Mouse (Mus musculus): ENCODE results near the gene Trim71.

Trim71 gene

DNA sequence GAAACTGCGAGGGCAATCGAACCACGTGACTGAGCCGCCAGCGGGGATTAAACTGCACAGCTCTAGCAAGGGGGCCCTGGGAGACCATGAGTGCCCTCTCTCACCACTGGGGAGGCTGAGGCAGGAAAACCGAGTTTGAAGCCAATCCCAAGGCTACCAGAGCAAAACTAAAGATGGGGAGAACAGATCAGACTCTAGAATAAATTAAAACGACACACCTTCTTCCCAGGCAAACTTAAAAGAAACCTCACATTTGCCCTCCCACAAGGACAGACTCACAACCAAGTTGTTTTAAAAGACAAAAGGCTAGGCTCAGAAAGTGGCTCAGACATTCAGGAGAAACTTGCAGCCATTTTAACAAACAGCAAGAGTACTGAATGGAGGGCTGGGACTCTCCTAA is 7.1 kb downstream of the Trim71 start:
- no peak for DNase-seq (ENCODE audit: low spot score in 2 of 2)

DNA sequence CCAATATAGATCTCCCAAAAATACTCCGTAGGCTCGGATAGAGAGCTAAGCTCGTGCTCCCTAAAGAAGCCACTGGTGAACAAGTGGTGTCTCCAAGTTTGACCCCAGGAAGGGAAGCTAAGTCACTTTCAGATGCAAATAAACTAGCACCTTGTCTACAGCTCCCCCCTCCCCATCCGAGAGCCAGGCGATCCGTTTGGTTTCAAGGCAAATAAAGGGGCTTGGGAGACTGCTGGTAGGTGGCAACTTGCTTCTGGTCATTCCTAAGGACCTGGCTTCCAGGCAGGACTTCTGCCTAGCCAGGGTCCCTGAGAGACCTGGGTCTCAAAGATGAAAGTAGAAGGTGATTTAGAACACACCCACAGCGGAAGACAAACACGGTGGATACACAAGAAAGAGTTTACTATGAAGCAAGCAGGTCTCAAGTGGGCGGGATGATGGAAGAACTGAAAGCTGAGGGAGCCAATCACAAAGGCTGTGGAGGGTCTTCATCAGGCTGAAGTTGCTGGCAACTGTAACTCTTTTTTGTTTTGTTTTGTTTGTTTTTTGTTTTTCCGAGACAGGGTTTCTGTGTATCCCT is 7.8 kb downstream of the Trim71 start:
- DNase-seq (ENCODE audit: low spot score in 2 of 2): no peak

DNA sequence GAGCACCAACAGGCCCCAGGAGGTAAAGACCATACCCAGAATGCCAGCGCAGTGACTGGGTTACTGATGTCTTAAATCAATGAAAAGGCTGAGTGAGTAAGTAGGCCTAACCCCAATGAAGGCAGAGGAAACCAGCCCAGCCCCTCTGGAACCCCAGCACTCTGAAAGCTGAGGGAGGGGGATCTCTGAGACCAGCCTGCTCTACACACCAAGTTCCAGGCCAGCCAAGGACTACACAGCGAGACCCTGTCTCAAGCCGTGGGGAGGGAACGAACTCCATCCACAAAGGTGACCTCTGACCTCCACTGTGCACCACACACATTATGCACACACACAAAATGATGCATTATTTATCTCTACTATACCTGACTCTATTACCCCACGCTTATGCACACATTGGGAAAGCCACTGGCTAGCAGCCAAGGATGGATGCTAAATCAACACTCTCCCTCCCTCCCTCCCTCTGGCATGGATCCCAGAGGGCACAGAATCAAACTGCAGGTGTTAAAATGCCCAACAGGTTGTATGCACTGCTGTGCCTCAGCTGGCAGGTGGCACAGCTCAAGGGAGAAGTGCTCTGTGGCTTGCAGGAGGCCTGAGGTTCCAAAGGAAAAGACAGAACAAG is 9.7 kb downstream of the Trim71 start:
- no peak for DNase-seq (ENCODE audit: low spot score in 2 of 2)

DNA sequence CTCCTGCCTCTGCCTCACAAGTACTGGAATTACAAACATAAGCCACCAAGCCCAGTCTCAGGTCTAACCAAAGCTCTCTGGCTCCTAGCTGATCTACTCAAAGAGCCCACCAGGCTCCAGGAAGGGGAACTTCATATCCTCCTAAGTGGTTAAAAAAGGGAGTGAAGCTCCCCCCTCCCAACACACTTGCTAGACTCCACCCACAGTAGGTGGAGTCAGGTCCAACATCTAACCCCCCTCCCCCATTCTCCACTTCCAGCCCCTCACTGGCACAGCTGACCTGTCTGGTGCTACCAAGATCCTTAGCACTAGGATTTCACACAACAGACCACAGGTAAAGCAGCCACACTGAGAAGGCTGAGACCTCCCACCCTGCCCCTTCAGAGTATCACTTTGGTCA is 10.3 kb downstream of the Trim71 start:
- DNase-seq (ENCODE audit: low spot score in 2 of 2): no peak

DNA sequence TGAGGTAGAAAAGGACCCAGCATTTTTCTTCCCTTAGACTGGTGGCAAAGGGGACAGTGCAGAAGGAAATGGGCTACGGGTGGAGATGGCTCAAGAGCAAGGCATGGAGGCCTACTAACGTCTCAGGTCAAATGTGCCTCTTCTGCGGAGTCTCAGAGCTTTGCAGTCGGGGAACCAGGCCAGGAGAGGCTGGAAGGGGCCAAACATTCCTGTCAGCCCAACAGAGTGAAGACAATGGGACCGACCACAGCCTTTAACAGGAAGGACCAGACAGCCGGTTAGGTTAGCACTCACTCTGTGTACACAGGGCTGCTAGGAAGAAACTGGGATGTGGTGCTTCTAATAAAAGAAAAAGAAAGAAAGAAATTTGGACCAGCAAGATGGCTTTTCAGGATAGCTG is 14.1 kb downstream of the Trim71 start:
- DNase-seq (ENCODE audit: low spot score in 2 of 2): no peak

DNA sequence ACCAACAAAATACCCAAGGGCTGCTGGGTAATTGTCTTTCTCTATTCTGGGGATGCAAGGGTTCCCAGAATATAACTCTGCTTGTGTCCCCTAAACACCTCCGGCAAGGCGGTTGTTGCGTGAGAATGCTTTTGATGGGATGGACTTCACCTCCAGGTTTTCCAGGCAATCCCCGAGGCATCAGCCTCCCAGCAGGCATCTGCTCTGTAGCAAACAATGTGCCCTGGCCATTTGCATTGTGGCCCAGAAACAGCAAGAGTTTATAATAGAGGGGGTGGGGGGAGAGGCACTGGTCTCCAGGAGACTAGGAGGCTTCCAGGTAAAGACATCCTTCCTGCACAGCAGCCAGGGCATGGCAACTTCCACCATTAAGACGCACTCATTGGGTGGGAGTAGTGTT is 15.1 kb downstream of the Trim71 start:
- DNase-seq (ENCODE audit: low spot score in 2 of 2): no peak

DNA sequence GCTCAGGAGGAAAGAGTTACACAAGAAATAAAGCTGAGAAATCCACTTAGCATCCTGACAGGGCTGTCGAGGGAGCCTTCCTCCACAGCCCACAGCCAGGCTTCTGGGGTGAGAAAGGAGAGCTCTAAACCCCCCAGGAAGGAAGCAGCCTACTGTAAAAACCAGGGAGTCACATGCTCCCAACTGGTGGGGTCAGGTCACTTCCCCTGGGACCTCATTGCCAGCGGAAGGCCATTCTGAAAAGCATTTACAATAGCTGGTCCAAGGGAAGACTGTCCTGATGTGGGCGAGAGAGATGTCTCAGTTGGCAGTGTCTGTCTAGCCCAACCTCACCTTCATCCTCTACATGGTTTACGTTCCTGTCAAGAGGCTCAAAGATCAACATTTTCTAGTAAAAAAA is 15.7 kb downstream of the Trim71 start:
- no peak for DNase-seq (ENCODE audit: low spot score in 2 of 2)

DNA sequence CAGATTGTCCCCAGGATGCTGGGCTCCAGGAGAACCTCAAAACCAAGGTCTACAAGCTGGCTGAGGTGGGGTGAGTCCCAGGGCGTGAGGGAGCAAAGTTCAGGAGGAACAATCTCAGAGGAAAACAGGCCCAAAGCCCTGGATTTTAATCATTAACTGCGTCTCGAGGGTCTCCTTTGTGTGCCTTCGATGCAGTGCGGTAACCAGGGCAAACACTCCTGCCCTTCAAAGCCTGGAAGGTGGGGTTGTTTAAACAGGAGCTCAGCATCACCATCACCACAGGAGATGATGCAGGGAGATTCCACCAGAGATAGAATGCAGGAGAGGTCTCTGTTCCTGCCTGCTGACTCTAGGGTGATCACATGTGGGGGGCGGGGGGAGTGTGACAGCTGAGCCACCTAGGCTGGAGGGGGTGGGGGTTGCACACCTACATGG is 16.5 kb downstream of the Trim71 start:
- no peak for DNase-seq (ENCODE audit: low spot score in 2 of 2)

DNA sequence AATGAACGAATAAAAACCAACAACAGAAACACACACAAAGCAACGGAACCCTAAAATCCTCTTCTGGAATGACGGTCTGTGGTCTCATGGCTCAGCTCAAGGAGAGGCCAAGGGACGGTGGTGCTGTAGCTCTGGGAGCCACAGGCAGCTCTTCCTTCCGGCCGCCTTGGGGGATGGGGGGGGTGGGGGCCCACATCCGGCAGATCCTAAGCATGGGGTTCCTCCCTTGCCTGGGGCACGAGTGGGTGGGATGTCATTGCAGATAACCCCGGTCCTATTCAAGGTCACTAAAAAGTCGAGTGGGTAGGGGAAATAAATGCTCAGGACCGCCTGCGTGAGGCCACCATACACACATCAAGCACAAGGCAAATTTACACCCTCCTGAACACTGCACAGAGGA is 17.4 kb downstream of the Trim71 start:
- peak; percentile 27 to 50 for DNase-seq (ENCODE audit: low spot score in 2 of 2)

DNA sequence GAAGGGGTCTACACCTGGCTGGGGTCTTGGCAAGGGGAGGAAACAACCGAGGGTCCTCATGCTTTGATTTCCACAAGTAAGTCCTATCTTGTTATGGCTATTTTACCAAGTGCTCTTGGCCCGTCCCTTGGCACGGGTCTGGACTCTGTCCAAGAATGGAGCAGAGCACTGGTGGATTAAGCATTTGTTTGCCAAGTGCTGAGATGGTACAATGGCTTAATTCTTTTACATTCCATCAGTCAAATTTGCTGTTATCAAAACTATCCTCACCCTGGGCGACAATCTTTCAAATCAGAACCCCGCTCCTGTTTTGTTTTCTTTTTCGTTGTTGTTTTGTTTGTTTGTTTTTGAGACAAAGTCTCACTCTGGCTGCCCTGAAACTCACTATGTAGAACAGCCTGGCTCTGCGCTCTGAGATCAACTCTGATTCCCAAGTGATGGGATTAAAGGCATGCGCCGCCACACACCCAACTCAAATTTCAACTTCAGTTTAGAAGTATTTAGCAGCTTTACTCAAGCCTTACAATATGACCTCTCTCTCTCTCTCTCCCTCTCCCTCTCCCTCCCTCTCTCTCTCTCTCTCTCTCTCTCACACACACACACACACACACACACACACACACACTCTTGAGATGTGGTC is 19.3 kb downstream of the Trim71 start:
- DNase-seq (ENCODE audit: low spot score in 2 of 2): no peak

DNA sequence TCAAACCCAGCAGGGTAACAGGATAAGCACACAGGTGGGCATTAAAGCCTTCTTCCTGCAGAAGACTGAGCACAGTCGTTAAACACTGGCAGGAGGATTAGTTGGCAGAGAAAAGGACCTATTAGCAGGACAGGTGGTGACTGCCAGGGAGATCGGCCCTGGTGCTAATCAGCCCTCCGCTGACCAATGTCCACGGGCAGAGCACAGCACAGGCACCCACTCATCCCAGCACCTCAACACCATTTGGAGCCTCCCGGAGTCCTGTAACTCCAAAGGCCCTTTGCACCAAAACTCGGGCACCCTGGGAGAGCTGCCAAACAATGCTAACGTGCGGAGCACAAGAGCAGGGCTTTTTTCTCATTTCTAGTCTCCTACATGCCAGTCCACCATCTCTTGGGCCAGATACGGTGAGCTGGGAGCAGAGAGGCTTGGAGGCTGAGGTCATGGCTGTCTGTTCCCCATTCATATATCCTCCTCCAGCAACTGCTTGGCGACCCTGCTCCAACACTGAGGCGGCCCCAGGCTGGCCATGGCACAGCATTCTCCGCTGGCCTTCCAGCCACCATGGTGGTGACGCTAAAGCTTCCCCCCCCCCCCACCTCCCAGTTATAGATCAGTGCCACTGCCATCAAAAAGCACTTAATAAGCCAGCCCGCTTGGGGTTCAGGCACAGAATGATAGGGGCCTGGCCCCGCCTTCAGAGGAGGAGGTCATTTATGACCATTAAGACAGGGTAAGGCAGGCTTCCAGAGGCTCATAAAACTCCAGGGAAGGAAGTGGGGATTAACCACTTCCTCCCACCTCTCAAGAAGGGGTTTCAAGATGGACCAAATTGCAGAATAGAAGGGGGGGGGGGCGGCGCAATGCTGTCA is 20.1 kb downstream of the Trim71 start:
- no peak for DNase-seq (ENCODE audit: low spot score in 2 of 2)

DNA sequence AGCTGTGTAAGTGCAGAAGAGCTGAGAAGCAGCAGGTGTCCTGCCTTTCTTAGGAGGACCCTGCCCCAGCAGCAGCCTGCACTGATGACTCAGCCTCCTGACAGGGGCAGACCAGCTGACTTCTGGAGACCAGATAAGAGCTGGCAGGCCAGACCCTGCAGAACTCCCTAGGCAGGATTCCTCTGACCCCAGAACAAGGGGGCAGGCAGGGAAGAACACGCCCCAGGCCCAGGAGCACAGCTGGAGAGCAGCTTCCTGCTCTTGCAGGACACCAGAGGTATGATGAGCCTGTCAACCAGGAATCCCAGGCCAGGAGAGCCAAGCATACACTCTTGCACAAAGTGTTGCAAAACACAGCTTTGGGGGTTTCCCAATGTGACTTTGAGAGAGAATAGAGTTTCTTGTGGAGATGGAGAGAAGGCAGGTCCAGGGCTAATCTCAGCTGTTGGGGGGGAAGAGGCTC is 22.9 kb downstream of the Trim71 start:
- DNase-seq (ENCODE audit: low spot score in 2 of 2): no peak

DNA sequence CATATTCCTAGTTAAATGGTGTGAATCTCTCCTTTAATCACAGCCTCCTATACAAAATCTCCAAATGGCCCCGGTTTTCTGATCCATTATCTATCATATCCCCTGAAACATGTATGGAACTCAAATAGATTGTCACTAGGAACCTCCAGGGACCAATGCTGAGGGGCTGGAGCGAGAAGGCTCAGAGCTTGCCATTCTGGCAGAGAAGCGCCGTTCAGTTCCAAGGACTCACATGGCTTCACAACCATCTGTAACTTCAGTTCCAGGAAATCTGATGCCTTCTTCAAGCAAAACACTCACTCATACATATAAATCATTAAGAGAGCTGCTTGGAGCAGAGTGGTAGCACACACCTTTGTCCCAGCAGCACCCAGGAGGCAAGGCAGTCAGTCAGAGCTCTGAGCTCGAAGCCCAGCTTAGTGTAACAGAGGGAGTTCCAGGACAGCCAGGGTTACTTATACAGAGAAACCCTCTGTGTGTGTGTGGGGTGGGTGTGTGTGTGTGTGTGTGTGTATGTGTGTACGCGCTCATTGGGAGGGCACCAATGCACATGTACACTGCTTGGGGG is 25.1 kb downstream of the Trim71 start:
- no peak for DNase-seq (ENCODE audit: low spot score in 2 of 2)

DNA sequence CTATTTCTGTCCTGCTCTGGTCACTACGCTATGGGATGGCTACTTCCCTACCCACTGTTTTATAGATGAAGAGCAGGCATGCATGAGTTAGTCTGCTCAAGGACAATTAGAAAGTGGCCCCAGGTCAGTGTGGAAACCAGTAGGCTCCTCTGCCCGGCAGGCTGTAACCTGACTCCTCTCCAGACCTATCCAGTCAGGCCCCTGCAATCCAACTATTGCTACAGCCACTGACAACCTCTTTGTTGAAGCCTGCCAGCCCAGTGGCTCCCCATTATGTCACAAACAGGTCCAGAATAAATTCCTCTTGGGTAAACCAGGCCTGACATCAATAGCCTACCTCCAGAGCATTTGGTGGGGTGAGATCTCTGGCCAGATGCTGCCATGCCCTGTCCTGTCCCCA is 27.5 kb downstream of the Trim71 start:
- no peak for DNase-seq (ENCODE audit: low spot score in 2 of 2)

DNA sequence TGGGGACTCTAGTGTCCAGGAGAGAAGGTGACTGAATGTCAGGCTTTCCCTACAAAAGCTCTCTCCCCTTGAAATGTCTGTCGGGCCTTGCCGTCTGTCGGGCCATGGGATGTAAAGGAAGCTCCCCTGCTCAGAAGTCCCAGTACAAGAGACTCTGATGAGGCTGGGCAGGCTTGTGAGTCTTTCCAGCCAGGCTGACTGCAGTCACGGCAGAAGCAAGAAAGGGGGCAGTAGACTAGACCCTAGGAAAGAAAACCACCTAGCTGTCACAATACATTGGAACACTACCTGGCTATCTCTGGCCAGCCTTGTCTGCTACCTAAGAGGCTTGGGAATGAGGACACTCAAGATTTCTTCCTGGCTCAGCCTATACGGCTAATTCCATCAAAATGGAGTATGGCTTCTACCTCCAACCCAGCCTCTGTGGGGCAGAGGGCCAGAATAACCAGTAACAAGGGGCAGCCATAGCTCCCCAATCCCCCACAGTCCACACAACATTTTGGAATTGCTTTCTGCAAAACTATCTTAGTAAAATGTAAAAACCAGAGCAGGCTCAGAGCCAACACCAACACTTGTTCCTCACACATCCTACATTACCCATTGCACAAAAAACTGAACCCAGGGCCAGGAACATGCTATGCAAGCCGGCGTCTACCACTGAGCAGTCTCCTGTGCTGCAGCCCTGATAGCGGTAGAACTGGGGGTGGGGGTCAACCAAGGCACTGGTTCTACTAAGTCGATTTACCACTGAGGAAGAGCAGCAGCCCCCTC is 29.2 kb downstream of the Trim71 start:
- no peak for DNase-seq (ENCODE audit: low spot score in 2 of 2)

DNA sequence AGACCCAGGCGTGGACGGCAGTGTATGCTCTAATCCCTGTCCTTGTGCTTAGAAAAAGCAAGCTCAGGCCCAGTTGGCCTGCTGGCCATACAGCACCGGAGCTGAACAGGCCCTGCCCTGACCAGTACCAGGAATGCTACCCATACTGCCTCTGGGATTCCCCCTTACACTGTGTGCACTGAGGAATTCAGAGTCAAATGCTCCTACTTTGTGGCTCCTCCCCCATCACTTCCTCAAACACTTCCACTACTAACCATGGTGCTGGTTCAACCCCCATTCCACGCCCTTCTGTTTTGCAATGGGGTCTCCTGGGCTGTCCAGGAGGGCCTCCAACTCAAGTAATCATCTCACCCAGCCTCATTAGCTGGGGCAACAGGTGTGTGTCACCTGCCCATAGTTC is 30.3 kb downstream of the Trim71 start:
- DNase-seq (ENCODE audit: low spot score in 2 of 2): no peak

DNA sequence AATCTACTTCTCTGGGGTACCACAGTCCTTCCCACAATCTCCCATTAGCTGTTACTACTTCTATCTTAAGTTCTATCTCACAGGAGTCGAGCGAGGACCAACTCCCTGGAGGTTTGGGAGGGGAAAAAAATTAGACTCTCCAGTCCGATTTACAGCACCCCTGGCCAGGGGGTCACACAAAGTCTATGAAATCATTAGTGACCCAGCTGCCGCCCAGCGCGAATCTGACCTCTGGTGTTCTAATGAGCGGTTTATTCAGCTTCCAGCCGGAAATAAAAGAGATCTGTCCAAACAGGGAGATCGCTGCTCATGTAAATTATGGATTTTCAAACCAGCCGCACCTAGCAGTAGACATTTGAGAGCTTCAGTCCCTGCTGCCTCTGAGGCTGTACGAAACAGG is 32.9 kb downstream of the Trim71 start:
- DNase-seq (ENCODE audit: low spot score in 2 of 2): no peak

DNA sequence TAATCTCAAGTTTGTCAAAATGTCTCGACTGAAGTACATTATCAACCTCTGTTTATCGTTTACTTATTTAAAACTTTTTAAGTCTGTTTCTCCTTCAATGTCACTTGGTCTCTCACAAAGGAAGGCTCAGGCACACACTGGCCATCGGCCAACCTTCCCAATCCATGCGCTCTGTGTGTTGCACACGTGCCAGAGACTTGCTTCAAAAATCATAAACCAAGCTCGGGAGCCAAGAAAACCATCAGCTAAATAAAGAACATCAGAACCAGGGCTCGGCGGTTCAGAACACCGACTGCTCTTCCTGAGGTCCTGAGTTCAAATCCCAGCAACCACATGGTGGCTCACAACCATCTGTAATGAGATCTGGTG is 35.5 kb downstream of the Trim71 start:
- no peak for DNase-seq (ENCODE audit: low spot score in 2 of 2)

DNA sequence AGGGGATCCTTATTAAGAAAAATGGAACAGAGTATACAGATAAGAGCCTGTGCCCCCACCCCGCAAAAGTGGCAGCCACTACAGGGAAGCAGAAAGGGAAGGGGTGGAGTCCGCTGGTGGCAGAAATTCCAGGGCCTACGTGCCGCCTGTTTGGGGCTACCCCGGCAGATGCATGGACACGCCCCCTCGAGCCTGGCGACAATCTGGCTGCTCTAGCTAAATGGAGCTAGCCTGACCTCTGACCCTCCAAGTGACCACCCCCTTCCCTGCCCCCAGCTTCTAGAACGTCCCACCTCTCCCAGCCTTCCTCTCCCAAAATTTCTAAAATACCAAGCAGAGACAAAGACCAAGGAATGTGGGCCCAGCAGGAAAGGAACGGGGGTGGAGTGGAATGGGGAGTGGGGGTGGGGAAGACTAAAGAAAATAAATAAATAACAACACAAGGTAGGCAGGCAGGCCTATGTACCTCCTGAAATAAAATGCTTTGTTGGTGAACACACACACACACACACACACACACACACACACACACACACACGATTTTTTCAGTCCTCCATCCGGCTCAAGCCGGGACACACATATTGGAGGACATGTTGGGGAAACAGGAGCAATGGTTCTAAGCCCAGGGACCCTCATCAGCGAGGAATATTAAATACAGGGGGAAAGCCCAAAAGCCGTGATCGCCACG is 36.0 kb downstream of the Trim71 start:
- DNase-seq (ENCODE audit: low spot score in 2 of 2): no peak

DNA sequence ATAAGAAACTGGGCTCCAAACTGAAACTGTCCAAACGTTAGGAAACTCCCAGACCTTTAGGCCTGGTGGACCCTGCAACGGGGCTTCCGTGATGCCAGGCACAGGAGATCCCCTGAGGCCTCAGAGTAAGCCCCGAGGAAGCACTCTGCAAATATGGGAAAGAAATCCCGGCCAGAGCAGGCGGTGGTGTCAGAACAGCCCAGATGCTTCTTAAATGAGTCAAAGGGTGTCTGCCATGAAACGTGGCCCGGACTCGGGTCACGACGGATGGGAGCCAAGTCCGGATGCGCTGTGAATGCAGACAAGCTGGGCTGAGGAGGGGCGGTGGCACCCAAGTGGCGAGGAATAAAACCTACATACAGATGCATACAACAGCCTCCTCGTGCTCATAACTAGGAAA is 37.1 kb downstream of the Trim71 start:
- DNase-seq (ENCODE audit: low spot score in 2 of 2): peak; percentile 43 to 62

DNA sequence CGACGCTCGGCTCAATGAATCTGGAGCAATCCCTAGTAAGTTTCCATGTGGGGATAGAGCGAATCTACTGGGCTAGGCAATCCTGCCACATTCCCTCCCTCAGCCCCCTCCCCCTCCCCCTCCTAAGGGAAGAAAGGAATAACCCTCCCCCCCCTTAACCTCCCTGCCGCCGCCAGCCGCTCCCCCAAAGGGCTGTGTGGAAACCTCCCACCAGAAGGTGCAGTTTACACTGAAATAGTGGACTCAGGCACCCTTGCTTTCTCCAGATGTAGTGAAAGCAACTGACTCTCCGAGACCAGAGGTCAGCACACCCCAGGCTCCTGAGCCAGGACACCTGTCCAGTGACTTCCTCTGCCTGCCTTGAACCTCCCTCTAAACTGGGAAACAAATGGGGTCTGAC is 37.6 kb downstream of the Trim71 start:
- no peak for DNase-seq (ENCODE audit: low spot score in 2 of 2)
